Mouse (Mus musculus) hindbrain, embryonic 14.5 days (tissue): ENCODE measurements around the gene Taf8. TPM values are rescaled to one million over a fixed set of nuclear protein-coding genes. Genes with fewer than 3 reads are reported as not detected.
A peak's percentile ranks its signal among the peaks of the same experiment; 100 is the strongest.

ENCODE experiments used
- ATAC-seq: fragments of 200-750 bp; cut with Nextera tagmentation; 2 replicates; pipeline ENCODE4 v1.8.0; 2017; ENCODE audit warnings: moderate number of reproducible peaks, mild to moderate bottlenecking, moderate TSS enrichment, moderate library complexity; ENCODE audit not compliant: low FRiP score
- DNase-seq: peaks from one replicate; pipeline ENCODE4 v3.0.0-alpha.2; 2015; ENCODE audit warnings: low spot score
- H3K27ac ChIP-seq: fragments of 300-500 bp; sonication (generic); 2 replicates; pipeline ENCODE4 v1.5.1; 2014; ENCODE audit warnings: mild to moderate bottlenecking, moderate library complexity
- H3K27me3 ChIP-seq: fragments of 300-500 bp; sonication (generic); 2 replicates; pipeline ENCODE4 v1.6.1; 2014; ENCODE audit warnings: mild to moderate bottlenecking, low read length, mixed read lengths; ENCODE audit not compliant: control insufficient read depth, insufficient read depth
- H3K36me3 ChIP-seq: fragments of 300-500 bp; sonication (generic); replicated peaks from 2 replicates; pipeline ENCODE4 v1.6.1; 2014; ENCODE audit not compliant: control insufficient read depth, insufficient read depth
- H3K4me1 ChIP-seq: fragments of 300-500 bp; sonication (generic); replicated peaks from 2 replicates; pipeline ENCODE4 v1.6.1; 2014; ENCODE audit warnings: antibody characterized with exemption, low read length, mixed read lengths; ENCODE audit not compliant: control insufficient read depth, insufficient read depth
- H3K4me2 ChIP-seq: fragments of 300-500 bp; sonication (generic); replicated peaks from 2 replicates; pipeline ENCODE4 v1.6.1; 2014; ENCODE audit warnings: mild to moderate bottlenecking, moderate library complexity
- H3K4me3 ChIP-seq: fragments of 300-500 bp; sonication (generic); replicated peaks from 2 replicates; pipeline ENCODE4 v1.5.1; 2014; ENCODE audit warnings: mild to moderate bottlenecking, low read length
- H3K9ac ChIP-seq: fragments of 300-500 bp; sonication (generic); 2 replicates; pipeline ENCODE4 v1.6.1; 2014
- H3K9me3 ChIP-seq: fragments of 300-500 bp; sonication (generic); 2 replicates; pipeline ENCODE4 v1.6.1; 2016; ENCODE audit warnings: low read length; ENCODE audit not compliant: control insufficient read depth
- WGBS: fragments of 180-500 bp; shearing (Covaris S2); extraction: QIAGEN DNeasy Blood & Tissue Kit; methylation state at CpG from one replicate; pipeline ENCODE4 v1.1.7; 2014; 5-methylcytosine and 5-hydroxymethylcytosine counted together
- polyA plus RNA-seq: library from polyadenylated mRNA; unstranded; fragments of >200 nt; fragmentation: Nextera tagmentation; extraction: Ambion mirVana; gene quantifications from 2 replicates; pipeline ENCODE4 v1.2.1, GENCODE M21; 2014

The Taf8 gene
- polyA plus RNA-seq, 1 experiment from 2014 or later, result 16.9 TPM

DNA sequence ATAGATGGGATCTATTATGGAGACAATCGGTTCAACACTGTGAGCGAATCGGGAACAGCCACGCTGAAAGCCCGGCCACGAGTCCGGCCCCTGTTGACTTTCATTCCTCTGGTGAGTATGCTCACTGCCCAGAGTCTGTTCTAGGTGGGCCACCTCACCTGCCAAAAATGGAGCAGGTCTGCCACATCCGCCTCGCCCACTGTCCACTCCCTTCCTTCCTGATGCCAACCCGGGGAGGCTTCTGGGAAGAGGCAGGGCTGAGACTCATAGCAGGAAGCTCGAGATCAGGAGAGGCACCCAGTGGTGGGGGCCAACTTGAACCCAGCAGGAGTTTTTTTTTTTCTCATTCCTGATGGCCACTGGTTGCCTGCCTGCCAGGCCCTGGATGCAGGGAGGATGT is 55.5 kb downstream of the Taf8 start:
- ATAC-seq, result no peak
- WGBS, result 89% methylated on average over 11 of the region's 11 CpGs
- Histone ChIP-seq H3K9ac (no peak overlapping the region), H3K9me3 (no peaks in the 10 kb centered on the region), H3K4me2 (no peak overlapping the region), H3K27ac (no peak overlapping the region), H3K36me3 (no peaks in the 10 kb centered on the region), H3K4me3 (no peak overlapping the region), H3K27me3 (no peaks in the 10 kb centered on the region), H3K4me1 (no peaks in the 10 kb centered on the region)
- no peak for DNase-seq

DNA sequence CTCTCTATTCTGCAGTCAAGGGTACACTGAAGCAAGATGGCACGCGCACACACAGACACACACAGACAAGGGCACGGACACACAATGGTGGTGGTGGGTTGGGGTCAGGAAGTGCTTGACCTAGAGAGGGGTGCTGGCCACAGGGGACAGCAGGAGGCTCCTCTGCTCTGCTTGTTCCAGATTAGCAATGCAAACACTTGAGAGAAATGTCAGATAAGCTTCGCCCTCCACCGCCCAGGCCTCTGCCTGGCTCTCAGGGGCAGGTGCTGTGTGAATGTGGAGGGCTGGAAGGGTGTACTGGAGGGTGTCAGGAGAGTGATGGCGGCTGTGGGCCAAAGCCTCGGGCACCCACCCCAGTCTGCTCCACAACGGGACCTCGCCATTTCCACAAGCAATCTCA is 56.1 kb downstream of the Taf8 start:
- 65% methylated on average over 9 of the region's 9 CpGs for WGBS
- H3K4me3 ChIP-seq, result no peak overlapping the region
- no peaks in the 10 kb centered on the region for H3K9me3 ChIP-seq
- no peaks in the 10 kb centered on the region for H3K4me1 ChIP-seq
- no peaks in the 10 kb centered on the region for H3K36me3 ChIP-seq
- H3K27me3 ChIP-seq, result no peaks in the 10 kb centered on the region
- DNase-seq, result no peak
- ATAC-seq, result no peak
- H3K9ac ChIP-seq, result no peak overlapping the region
- H3K4me2 ChIP-seq, result no peak overlapping the region
- no peak overlapping the region for H3K27ac ChIP-seq

DNA sequence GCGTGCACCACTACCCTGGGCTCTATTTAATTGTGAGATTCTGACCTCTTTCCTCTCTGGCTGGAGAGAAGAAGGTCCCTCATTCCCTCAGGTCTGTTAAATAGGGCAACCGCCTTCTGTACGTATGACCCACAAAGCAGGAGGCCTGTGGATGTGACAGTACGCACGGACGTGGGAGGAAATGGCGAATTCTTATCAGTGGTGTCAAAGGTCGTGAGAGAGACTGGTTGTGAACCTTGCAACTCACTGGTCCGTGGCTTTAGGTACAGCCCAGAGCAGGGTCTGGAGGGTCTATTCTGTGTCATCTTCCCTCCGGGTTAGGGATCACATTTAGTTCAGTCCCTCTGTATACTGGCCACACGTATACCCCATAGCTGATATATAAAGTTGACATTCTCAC is 56.6 kb downstream of the Taf8 start:
- Histone ChIP-seq H3K27ac (no peak overlapping the region), H3K4me2 (no peak overlapping the region), H3K4me1 (no peaks in the 10 kb centered on the region), H3K9ac (no peak overlapping the region), H3K9me3 (no peaks in the 10 kb centered on the region), H3K4me3 (no peak overlapping the region), H3K27me3 (no peaks in the 10 kb centered on the region), H3K36me3 (no peaks in the 10 kb centered on the region)
- 66% methylated on average over 11 of the region's 11 CpGs for WGBS
- no peak for DNase-seq
- no peak for ATAC-seq

DNA sequence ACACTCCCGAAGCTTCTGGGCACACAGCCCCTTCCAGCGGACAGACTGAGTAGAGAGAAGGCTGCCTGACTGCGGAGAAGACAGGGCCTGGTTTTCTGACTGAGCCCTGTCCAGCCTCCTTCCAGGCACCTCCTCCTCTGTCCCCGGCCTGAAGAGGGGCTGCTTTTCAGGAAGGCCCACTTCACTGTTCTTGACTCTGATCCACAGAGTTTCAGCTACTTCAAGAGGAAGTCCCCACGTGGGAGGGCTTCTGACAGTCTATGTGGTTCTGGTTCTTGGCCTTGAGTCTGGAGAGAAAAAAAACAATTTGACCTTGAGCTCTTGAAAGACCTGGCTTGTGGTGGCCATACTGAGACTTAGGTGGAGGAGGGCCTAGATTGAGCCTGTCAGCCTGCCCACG is 58.0 kb downstream of the Taf8 start:
- ATAC-seq, result no peak
- Histone ChIP-seq H3K9me3 (no peaks in the 10 kb centered on the region), H3K4me2 (no peak overlapping the region), H3K36me3 (no peaks in the 10 kb centered on the region), H3K27me3 (peaks cover 6% of the 10 kb centered on the region), H3K9ac (no peak overlapping the region), H3K4me1 (0 out of 2 replicates have a peak, but pooled peaks cover 6% of the 10 kb centered on the region), H3K4me3 (no peak overlapping the region), H3K27ac (no peak overlapping the region)
- DNase-seq, result no peak
- WGBS, result 74% methylated on average over 6 of the region's 6 CpGs

DNA sequence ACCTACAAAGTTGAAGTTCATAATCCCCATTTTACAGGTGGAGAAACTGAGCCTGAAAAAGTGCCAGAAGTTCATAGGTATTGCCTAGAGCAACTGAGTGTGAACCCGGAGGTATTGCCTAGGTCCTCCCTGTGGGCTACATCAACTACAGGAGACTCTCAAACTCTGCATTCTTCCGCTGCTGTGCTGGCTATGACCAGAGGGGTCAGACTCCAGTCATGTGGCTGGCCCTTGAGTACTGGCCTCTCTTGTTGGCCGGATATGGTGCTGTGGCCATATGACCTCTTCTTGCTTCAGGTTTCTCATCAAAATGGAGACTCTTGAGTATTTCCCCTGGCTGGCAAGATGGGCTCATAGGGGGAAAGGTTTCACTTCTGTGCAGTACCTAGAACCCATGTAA is 59.8 kb downstream of the Taf8 start:
- H3K27me3 ChIP-seq, result peaks cover 24% of the 10 kb centered on the region
- ATAC-seq (no peak), DNase-seq (no peak)
- H3K4me1 ChIP-seq, result 0 out of 2 replicates have a peak, but pooled peaks cover 6% of the 10 kb centered on the region
- no peak overlapping the region for H3K4me2 ChIP-seq
- no peak overlapping the region for H3K9ac ChIP-seq
- 80% methylated on average over 3 of the region's 3 CpGs for WGBS
- no peaks in the 10 kb centered on the region for H3K9me3 ChIP-seq
- H3K36me3 ChIP-seq, result no peaks in the 10 kb centered on the region
- no peak overlapping the region for H3K27ac ChIP-seq
- no peak overlapping the region for H3K4me3 ChIP-seq

DNA sequence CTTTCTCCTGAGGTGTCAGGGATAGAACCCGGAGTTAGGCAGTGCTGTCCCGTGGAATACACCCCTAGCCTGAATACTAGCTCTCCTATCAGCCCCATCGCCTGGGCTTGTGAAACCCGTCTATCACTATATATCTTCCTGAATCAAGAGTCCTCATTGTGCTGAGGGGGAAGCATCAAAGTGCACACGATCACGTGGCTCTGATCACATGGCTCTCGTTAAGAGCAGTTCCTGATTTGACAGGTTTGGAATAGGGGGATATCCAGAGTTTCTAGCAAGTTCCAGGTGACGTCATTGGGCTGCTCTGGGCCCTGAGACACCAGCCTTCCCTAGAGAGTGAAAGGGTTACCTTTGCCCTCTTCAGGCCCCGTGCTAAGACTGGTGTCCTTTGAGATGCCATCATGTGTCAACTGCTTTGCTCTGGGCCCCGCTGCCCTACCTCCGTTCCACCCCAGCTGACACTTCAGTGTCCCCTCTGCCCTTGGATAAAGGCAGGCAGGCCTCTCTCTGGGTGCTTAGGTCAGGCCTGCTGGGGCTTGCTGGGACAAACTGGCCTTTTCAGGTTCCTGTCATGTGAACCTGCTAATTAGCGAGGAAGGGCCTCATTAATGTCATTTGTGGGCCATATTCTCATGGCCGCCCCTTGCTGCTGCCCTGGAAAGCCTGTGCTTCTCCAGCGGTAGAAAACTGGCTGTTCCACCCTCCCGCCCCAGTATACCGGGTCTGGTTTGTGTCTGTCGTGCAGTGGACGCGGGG is 60.6 kb downstream of the Taf8 start:
- Histone ChIP-seq H3K36me3 (no peaks in the 10 kb centered on the region), H3K27me3 (peaks cover 32% of the 10 kb centered on the region)

DNA sequence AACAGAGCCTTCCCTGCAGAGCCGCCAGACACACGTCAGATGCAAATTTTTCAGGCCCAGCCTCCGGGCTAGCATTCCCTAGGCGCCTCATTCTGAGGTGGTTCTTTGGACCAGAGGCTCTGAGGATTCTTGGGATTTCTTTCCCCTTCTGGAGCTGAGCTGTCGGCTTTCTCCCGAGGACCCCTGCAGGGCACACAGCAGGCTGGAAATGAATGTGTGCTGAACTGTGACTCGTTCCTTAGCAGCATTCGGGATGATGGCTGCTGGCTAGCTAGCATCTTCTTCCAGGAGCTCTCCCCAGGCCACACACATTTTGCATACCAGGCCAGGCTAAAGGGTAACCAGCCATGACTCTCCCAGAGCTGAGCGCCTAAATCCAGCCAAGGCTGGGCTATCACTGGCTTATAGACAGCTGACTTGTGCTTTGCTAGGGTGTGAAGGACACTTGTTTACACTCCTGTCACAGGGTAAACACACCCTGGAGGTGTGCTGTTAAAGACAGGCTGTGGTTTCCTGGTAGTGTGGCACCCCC is 61.7 kb downstream of the Taf8 start:
- H3K4me2 ChIP-seq, result no peak overlapping the region
- H3K9ac ChIP-seq, result no peak overlapping the region
- no peaks in the 10 kb centered on the region for H3K9me3 ChIP-seq
- H3K36me3 ChIP-seq, result no peaks in the 10 kb centered on the region
- DNase-seq (no peak), ATAC-seq (peak; percentile 46; the same call in 1 of the 2 replicates)
- 8% methylated on average over 9 of the region's 9 CpGs for WGBS
- no peak overlapping the region for H3K4me3 ChIP-seq
- H3K4me1 ChIP-seq, result peaks cover 11% of the 10 kb centered on the region; the same call in 1 of the 2 replicates
- H3K27me3 ChIP-seq, result peaks cover 41% of the 10 kb centered on the region
- peak overlapping the region; percentile 23; the same call in 1 of the 2 replicates for H3K27ac ChIP-seq

More for the DNA sequence above, 60.6 kb downstream of the Taf8 start:
- Histone ChIP-seq H3K4me1 (peaks cover 9% of the 10 kb centered on the region; the same call in 1 of the 2 replicates), H3K9me3 (no peaks in the 10 kb centered on the region), H3K27ac (no peak overlapping the region), H3K4me3 (no peak overlapping the region), H3K4me2 (no peak overlapping the region), H3K9ac (no peak overlapping the region)
- WGBS, result 75% methylated on average over 19 of the region's 19 CpGs
- DNase-seq (no peak), ATAC-seq (no peak)

DNA sequence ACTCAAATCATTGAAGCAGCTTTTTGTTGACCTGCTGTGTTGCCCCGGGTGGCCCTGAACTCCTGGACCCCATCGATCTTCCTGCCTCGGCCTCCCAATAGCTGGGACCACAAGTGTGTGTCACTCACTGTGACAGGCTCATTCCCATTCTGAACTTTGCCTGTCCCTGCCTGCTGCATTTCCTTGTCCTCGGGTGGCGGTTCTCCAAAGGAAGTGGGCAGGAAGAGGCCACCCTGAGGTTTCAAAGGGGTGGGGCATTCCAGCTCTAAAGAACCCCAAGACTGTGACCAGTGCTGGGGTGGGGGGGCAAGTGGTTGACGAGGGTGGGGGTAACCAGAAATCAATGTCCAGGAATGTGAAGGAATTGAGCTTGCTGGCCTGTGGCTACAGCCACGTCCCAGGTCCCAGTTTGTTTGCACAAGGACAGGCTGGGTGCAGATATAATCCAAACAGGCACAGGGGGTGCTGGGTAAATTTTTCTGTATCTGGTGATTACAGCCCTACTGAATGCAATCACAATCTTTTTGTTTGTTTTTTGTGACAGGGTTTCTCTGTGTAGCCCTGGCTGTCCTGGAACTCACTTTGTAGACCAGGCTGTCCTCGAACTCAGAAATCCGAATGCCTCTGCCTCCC is 62.6 kb downstream of the Taf8 start:
- no peak for DNase-seq
- Histone ChIP-seq H3K27me3 (peaks cover 48% of the 10 kb centered on the region), H3K4me1 (peaks cover 11% of the 10 kb centered on the region; the same call in 1 of the 2 replicates), H3K4me3 (no peak overlapping the region), H3K9ac (no peak overlapping the region), H3K9me3 (no peaks in the 10 kb centered on the region), H3K4me2 (no peak overlapping the region), H3K36me3 (no peaks in the 10 kb centered on the region), H3K27ac (no peak overlapping the region)
- WGBS, result 38% methylated on average over 9 of the region's 9 CpGs
- ATAC-seq, result no peak

DNA sequence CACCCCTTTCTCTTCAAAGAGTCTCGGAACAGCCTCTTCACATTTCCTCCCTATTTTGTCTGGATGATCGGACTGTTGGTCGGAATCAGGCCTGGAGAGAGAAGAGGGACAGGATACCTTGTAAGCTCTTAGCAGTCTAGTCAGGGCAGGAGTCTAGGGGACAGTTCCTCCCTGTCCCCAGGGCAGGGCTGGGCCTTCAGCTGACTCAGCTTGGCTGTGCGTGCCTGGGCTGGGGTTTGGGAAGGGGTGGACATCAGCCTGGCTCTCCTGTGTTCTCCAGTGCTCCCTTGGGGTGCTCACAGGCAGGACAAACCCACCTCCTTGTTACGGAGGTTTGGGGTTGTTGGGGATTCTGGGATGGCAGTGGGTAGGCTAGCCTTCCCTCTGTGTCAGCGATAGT is 63.5 kb downstream of the Taf8 start:
- H3K36me3 ChIP-seq, result no peaks in the 10 kb centered on the region
- DNase-seq (no peak), ATAC-seq (no peak)
- H3K27me3 ChIP-seq, result peaks cover 48% of the 10 kb centered on the region
- H3K4me3 ChIP-seq, result no peak overlapping the region
- 73% methylated on average over 6 of the region's 6 CpGs for WGBS
- H3K9me3 ChIP-seq, result no peaks in the 10 kb centered on the region
- peaks cover 11% of the 10 kb centered on the region; the same call in 1 of the 2 replicates for H3K4me1 ChIP-seq
- no peak overlapping the region for H3K27ac ChIP-seq
- no peak overlapping the region for H3K9ac ChIP-seq
- H3K4me2 ChIP-seq, result no peak overlapping the region
